Mouse (Mus musculus) ovary, postnatal 10 days (tissue): ENCODE data around the gene Erf.
"Not testable (repeated sequence)": the region's sequence is repeated elsewhere in the genome, so short reads cannot be mapped to it uniquely, and the experiment has no call there.

Source experiments
- DNase-seq: peaks from one replicate; pipeline ENCODE4 v3.0.0; 2022; ENCODE audit warnings: low spot score

Gene Erf

GRCm38 (mm10) chr7:25267301-25267750 is 16.8 kb upstream of the Erf start, which contains the start of gene Cic:
Gene Cic, plus strand, starts transcription at chr7:25267704.
- DNase-seq, result no peak

GRCm38 (mm10) chr7:25266180-25266962 is 15.8 kb upstream of the Erf start:
- no peak for DNase-seq

GRCm38 (mm10) chr7:25265743-25266142 is 15.2 kb upstream of the Erf start:
- not testable (repeated sequence) for DNase-seq

DNA sequence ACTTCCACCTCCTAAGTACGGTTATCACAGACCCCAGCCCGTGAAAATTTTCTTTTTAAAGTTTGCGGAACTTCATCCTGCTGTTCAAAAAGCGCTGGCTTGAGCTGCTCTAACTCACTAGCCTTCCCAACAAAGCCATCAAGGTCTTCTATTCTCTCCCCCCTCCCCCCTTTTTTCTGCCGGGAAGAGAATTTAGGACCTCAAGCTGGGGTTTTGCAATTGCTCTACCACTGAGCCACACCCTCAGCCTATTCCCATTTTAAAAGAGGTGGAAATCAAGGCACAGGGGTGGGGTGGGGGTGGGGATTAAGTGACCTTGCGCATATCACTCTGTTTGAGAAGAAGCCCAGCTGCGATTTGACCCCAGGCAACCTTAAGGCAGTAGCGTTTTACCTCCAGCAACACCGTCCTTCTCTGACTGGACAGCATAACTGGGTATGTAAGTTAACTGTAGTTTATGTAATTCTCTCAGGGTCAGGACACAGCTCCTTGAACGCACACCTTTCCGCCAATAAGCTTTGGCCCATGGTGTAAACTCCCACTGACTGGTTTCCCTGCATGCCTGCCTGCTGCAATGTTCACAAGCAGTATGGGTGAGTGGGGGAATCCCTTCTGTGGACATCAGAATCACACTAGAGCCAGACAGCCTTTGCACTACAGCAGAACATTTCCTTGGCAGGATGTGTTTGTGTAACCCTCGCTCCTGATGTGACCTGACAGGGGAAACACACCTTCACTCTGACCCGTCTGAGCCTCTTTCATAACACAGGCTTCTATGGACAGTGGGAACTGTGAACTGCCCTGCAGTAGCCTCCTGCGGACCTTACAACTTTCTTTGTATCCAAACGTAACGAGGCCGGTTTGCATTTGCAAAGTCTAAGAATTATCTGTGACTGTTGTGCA is 13.7 kb upstream of the Erf start:
- DNase-seq, result no peak

DNA sequence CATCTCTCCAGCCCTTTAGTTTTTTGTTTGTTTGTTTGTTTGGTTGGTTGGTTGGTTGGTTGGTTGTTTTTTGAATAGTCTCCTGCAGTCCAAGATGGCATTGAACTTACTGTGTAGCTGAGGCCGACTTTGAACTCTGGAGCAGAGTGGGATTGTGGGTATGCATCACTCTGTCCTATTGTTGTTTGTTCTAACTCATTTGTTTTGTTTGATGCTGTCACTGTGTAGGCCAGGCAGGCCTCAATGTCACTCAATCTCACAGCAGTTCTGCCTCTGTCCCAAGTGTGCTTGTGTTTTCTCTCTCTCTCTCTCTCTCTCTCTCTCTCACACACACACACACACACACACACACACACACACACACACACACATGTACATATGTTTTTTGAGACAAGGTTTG is 11.3 kb upstream of the Erf start:
- DNase-seq, result no peak

DNA sequence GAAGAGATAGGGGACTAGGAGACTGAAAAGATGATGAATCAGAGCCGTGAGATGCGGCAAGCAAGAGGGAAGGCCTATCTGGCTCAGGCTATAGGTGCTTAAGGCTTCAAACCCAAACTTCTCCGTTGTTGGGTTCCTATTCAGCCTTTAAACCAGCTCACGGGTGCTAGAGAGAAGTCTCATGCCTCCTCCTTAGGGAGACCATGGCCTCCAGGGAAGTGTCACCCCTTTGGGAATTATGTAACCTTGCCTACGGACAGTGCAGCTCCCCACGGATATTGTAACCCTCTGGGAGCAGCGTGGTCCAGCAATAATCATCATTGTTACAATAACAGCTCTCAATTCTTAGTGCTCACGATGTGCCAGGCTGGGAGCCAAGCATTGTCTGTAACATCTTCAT is 1.3 kb upstream of the Erf start:
- DNase-seq, result no peak

- DNase-seq, result peak; percentile 48
Measured at GRCm38 (mm10) chr7:25251071-25251791, 670 bp upstream of the Erf start.

GRCm38 (mm10) chr7:25249314-25250140 is 1.0 kb downstream of the Erf start:
- DNase-seq, result peak; percentile 57

GRCm38 (mm10) chr7:25248846-25249313 is 1.7 kb downstream of the Erf start:
- peak; percentile 52 for DNase-seq

- no peak for DNase-seq
Measured at GRCm38 (mm10) chr7:25248018-25248647, 2.4 kb downstream of the Erf start.

DNA sequence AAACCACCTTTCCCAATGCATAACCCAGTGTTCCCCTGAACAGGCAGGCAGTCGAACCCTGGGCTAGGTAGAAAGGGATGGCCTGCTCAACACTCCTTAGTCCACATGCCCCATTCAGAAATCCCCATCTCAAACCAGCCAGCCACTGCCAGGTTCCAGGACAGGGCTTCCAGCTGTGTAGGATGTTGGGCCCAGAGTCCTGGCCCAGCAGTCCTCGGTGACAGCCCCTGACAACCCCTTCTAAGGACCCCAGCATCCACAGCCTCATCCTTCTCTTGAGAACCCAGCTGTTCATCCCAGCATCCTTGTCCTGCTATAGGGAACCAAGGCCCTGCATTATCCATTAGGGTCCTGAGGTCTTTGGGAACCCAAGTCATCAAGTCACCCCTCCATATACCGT is 3.1 kb downstream of the Erf start:
- DNase-seq, result no peak

- DNase-seq, result no peak
Measured at GRCm38 (mm10) chr7:25246759-25247137, 3.8 kb downstream of the Erf start.

DNA sequence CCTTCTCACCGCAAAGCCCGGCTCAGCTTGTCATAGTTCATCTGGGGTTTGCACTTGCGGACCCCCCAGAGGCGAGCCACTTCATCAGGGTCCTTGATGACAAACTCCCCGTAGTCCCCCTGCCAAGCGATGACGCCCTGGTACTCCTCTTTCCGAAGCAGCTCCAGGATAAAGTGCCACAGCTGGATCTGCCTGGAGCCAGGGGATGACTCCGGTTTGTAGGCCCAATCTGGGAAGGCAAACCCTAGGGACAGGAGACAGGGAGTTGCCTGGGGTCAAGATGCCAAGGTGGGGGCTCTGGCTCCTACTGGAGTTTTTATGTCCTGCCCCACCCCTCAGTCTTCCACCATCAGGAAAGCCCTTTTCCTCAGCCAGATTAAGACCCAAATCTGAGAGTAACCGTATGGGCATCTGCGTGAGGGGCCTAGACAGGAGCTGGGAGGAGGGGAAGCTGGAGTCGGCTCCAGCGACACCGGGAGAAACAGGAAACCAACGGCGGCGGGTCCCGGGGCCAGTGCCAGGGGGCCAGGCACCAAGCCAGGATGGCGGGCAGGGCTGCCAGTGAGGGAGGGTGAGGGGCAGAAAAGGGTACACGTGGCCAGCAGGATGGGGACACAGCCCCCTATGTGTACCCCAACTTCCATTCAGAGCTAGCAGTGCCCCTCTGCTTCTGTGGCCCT is 4.3 kb downstream of the Erf start:
- no peak for DNase-seq

GRCm38 (mm10) chr7:25244562-25245369 is 5.8 kb downstream of the Erf start:
- DNase-seq, result no peak

- no peak for DNase-seq
Measured at GRCm38 (mm10) chr7:25243361-25243760, 7.2 kb downstream of the Erf start.

- no peak for DNase-seq
Measured at GRCm38 (mm10) chr7:25241062-25241461, 9.5 kb downstream of the Erf start.

- DNase-seq, result no peak
Measured at GRCm38 (mm10) chr7:25240631-25241030, 9.9 kb downstream of the Erf start.

DNA sequence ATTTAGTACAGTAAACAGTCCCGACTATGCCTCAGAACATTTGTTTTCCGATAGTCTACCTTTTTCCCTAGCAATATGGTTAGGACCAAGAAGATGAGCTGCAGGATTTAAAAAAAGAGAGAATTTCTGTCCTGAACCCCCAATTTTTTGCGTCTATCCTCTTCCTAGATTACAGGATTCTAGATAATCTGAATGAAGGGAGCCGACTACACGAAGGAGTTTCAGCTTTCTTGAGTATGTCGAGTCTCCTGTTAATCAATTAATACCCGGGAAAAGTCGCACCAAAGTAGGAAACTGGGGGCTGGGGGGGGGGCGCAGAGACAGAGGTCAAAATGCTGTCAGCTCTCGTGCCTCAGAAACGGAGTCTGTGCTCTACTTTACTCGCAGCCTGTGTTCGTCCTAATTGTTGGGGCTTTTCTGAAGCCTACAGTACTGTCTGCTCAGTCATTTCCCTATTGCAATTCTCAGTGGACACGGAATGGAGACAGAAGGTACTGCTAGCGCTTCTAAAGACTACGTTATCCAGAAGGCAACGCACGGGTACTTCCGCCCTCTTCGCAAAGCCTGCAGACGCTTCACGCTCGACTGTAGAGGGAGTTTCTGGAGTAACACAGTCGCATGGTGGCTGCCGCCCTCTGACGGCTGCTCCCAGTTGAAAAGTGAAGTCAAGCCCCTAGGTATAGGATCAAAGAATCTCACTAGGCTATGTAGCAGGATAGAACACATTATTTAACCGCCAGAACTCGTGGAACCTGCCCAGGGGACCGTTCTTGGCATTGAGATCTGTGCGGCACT is 11.5 kb downstream of the Erf start:
- DNase-seq, result no peak
